Mouse (Mus musculus) bone marrow, adult 2 months (tissue): ENCODE data around the gene Itga1.

ENCODE experiments used
- CTCF ChIP-seq: fragments of 200-500 bp; IDR thresholded peaks from 2 replicates; pipeline ENCODE4 v1.5.1; 2011; ENCODE audit warnings: low read length, control low read depth; ENCODE audit not compliant: control insufficient read depth, insufficient read depth
- POLR2A ChIP-seq: fragments of 200-500 bp; IDR thresholded peaks from 2 replicates; pipeline ENCODE4 v1.6.1; 2011; ENCODE audit warnings: low read depth, mild to moderate bottlenecking, control low read depth, low read length, borderline replicate concordance; ENCODE audit not compliant: control insufficient read depth

DNA sequence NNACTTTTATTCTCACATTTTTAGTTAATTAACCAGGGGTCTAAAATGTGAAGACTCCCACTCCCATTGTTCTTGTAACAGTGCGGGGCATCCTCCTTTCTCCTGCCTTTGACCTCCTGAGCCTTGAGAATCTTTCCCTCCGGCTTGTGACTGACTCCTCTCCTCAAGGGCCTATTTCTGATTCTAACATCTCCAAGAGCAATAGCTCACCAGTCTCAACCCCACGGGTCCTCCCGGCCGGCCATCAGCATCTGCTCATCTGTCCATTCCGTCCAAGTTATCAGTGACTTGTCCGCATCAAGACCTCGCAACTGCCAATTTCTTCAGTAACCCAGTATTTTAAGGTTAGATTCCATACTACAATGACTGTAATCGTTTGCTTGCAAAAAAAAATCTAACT, 84.2 kb downstream of the Itga1 start:
- TF ChIP-seq POLR2A, result no peak
- TF ChIP-seq CTCF, result no peak
